Mouse (Mus musculus): Measurements from ENCODE around the gene Plek2. TPM values are rescaled to one million over a fixed set of nuclear protein-coding genes. Genes with fewer than 3 reads are reported as not detected.

Gene Plek2
- polyA plus RNA-seq, 1 experiment from 2014 or later, result 2.8 TPM

DNA sequence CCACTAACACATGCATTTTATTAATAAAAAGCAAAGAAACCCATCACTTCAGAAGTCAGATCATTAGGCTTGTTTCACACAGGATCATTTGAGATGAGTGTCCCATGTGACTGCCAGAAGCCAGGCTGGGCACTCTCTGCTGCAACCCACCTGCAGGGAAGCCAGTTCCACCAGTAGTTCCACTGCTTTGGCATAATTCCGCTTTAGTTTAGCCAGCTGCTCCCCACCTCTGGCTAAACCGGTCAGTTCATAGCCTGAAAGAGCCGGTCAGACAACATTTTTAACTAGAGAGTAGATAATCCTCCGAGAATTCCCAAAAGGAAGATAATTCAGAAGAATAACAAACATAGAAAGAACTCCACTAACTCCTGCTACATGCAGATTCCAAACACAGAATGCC, 58.5 kb downstream of the Plek2 start:
- Histone ChIP-seq H3K4me1 (no peaks in the 10 kb centered on the region), H3K9me3 (no peaks in the 10 kb centered on the region), H3K27me3 (no peaks in the 10 kb centered on the region), H3K9ac (no peak overlapping the region), H3K27ac (no peak overlapping the region), H3K36me3 (peaks cover 54% of the 10 kb centered on the region), H3K4me3 (no peak overlapping the region), H3K4me2 (replicated peaks) (no peak overlapping the region)
- no peak for ATAC-seq (ENCODE audit: low FRiP score, low read depth)
- WGBS, result 93% methylated on average over 4 of the region's 4 CpGs

DNA sequence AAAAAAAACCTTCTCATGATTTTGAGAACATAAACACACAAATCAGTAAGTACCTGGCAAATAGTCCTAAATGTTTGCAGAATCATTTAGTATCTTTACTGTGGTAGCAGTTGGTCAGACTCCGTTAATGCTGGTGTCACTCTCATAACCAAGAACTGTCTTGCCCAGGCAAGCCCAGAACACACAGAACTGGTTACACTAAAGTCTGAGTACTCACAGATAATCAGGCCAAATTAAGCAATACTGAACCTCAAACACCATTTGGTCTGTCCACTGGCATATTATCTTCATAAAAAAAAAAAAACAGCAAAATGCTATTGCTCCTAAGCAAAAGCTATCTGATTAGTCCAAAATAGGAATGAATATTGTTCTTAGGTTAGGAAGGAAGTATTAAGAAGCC, 64.3 kb downstream of the Plek2 start:
- Histone ChIP-seq H3K4me1 (no peaks in the 10 kb centered on the region), H3K4me2 (replicated peaks) (no peak overlapping the region), H3K27ac (no peak overlapping the region), H3K9me3 (no peaks in the 10 kb centered on the region), H3K36me3 (peaks cover 61% of the 10 kb centered on the region), H3K27me3 (no peaks in the 10 kb centered on the region), H3K4me3 (no peak overlapping the region), H3K9ac (no peak overlapping the region)
- no peak for ATAC-seq (ENCODE audit: low FRiP score, low read depth)
- WGBS, result 85% methylated on average over 1 of the region's 1 CpGs

DNA sequence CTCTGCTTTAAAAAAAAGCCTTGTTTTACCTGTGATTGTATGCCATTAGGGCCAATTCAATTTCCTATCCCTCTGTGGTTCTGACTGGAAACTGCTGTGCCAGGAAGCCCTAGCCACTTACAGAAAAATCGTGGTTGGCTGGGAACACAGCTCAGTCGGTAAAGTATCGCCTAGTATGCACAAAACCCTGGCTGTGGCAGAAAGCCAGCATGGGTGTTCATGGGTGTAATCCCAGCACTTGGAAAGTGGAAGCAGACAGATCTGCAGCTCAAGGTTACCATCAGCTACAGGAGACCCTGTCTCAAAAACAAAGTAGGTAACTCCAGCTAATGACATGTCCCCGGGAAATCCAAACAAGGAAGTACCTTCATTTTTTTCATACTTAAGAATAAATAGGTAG, 66.9 kb downstream of the Plek2 start:
- Histone ChIP-seq H3K27me3 (no peaks in the 10 kb centered on the region), H3K9me3 (no peaks in the 10 kb centered on the region), H3K4me1 (no peaks in the 10 kb centered on the region), H3K27ac (no peak overlapping the region), H3K4me2 (replicated peaks) (no peak overlapping the region), H3K9ac (no peak overlapping the region), H3K4me3 (no peak overlapping the region), H3K36me3 (peaks cover 69% of the 10 kb centered on the region)
- 87% methylated on average over 4 of the region's 4 CpGs for WGBS
- no peak for ATAC-seq (ENCODE audit: low FRiP score, low read depth)

Other genes starting within 250 kb of the Plek2 start
- gene Fam71d, start 215.4 kb downstream of the Plek2 start, polyA plus RNA-seq (2015; fragmentation: Nextera tagmentation; extraction: Ambion mirVana), result not detected in 2 replicates
- 20.0 and 21.3 TPM in 2 replicates for gene Mpp5, start 158.1 kb downstream of the Plek2 start, polyA plus RNA-seq (2015; fragmentation: Nextera tagmentation; extraction: Ambion mirVana)
- 60.1 and 61.7 TPM in 2 replicates for gene Atp6v1d, start 45.3 kb downstream of the Plek2 start, polyA plus RNA-seq (2015; fragmentation: Nextera tagmentation; extraction: Ambion mirVana)
- gene Eif2s1, start 45.1 kb downstream of the Plek2 start, polyA plus RNA-seq (2015; fragmentation: Nextera tagmentation; extraction: Ambion mirVana), result 214 and 218 TPM in 2 replicates
- 4.8 and 5.3 TPM in 2 replicates for gene Tmem229b, start 100.7 kb upstream of the Plek2 start, polyA plus RNA-seq (2015; fragmentation: Nextera tagmentation; extraction: Ambion mirVana)
- 1.7 TPM in 2 replicates for gene Plekhh1, start 122.2 kb upstream of the Plek2 start, polyA plus RNA-seq (2015; fragmentation: Nextera tagmentation; extraction: Ambion mirVana)
- gene Pigh, start 182.7 kb upstream of the Plek2 start, polyA plus RNA-seq (2015; fragmentation: Nextera tagmentation; extraction: Ambion mirVana), result 36.0 and 37.0 TPM in 2 replicates
- gene Arg2, start 223.8 kb upstream of the Plek2 start, polyA plus RNA-seq (2015; fragmentation: Nextera tagmentation; extraction: Ambion mirVana), result 1.4 and 1.6 TPM in 2 replicates